Mouse (Mus musculus): ENCODE results near the gene Svep1.

- TF ChIP-seq EP300 (IDR thresholded peaks at IDR 0.05; ENCODE audit: low read depth), result no peak
- TF ChIP-seq CTCF (IDR thresholded peaks at IDR 0.05; ENCODE audit: low read depth), result peak; percentile 74
Observed at GRCm38 (mm10) chr4:58253410-58253809, 46.8 kb upstream of the Svep1 start.
